Mouse (Mus musculus): ENCODE measurements at regions not wholly inside any gene's neighbourhood (a gene's known extent, or its start where the extent isn't known, plus 50 kb on each side); places are given as distances from the start of the nearest gene placed in this dataset.

GRCm38 (mm10) chr3:102310243-102310642 lies 105.8 kb upstream of the Vangl1 start:
- Histone ChIP-seq H3K4me2 (peak overlapping the region; percentile 29), H3K9me3 (no peaks in the 10 kb centered on the region), H3K36me3 (no peaks in the 10 kb centered on the region), H3K4me1 (peaks cover 6% of the 10 kb centered on the region; the same call in 1 of the 2 replicates), H3K27me3 (replicated peaks) (no peaks in the 10 kb centered on the region), H3K9ac (no peak overlapping the region), H3K27ac (no peak overlapping the region), H3K4me3 (replicated peaks) (no peak overlapping the region)
- ATAC-seq (ENCODE audit: insufficient read depth, low FRiP score, low read depth): peak; percentile 87
- WGBS: 50% methylated on average over 9 of the region's 9 CpGs

GRCm38 (mm10) chr3:102309756-102310155 lies 105.3 kb upstream of the Vangl1 start:
- Histone ChIP-seq H3K9me3 (no peaks in the 10 kb centered on the region), H3K4me2 (peak overlapping the region; percentile 29; the same call in 1 of the 2 replicates), H3K36me3 (no peaks in the 10 kb centered on the region), H3K27me3 (replicated peaks) (no peaks in the 10 kb centered on the region), H3K4me1 (peaks cover 6% of the 10 kb centered on the region; the same call in 1 of the 2 replicates), H3K27ac (no peak overlapping the region), H3K9ac (no peak overlapping the region), H3K4me3 (replicated peaks) (no peak overlapping the region)
- WGBS: 23% methylated on average over 9 of the region's 9 CpGs
- peak; percentile 70; the same call in 1 of the 2 replicates for ATAC-seq (ENCODE audit: insufficient read depth, low FRiP score, low read depth)

- no peak for ATAC-seq (ENCODE audit: insufficient read depth, low FRiP score, low read depth)
- no peak overlapping the region for H3K9ac ChIP-seq
- 65% methylated on average over 1 of the region's 1 CpGs for WGBS
Observed at GRCm38 (mm10) chr3:102307656-102308055, 103.2 kb upstream of the Vangl1 start.

GRCm38 (mm10) chr3:102292385-102292784 lies 87.9 kb upstream of the Vangl1 start:
- no peaks in the 10 kb centered on the region for H3K9me3 ChIP-seq
- H3K27ac ChIP-seq: no peak overlapping the region
- 77% methylated on average over 3 of the region's 3 CpGs for WGBS
- ATAC-seq (ENCODE audit: insufficient read depth, low FRiP score, low read depth): no peak
- H3K9ac ChIP-seq: no peak overlapping the region
- H3K4me2 ChIP-seq: no peak overlapping the region
- no peaks in the 10 kb centered on the region for H3K4me1 ChIP-seq
- no peak overlapping the region for H3K4me3 ChIP-seq (replicated peaks)
- H3K36me3 ChIP-seq: no peaks in the 10 kb centered on the region
- H3K27me3 ChIP-seq (replicated peaks): no peaks in the 10 kb centered on the region

More at GRCm38 (mm10) chr3:102307656-102308055, 103.2 kb upstream of the Vangl1 start:
- Histone ChIP-seq H3K9me3 (no peaks in the 10 kb centered on the region), H3K4me2 (no peak overlapping the region), H3K4me1 (peaks cover 6% of the 10 kb centered on the region; the same call in 1 of the 2 replicates), H3K4me3 (replicated peaks) (no peak overlapping the region), H3K36me3 (no peaks in the 10 kb centered on the region), H3K27ac (no peak overlapping the region), H3K27me3 (replicated peaks) (no peaks in the 10 kb centered on the region)

- Histone ChIP-seq H3K4me1 (no peaks in the 10 kb centered on the region), H3K9ac (no peak overlapping the region), H3K4me3 (replicated peaks) (no peak overlapping the region), H3K9me3 (no peaks in the 10 kb centered on the region), H3K36me3 (no peaks in the 10 kb centered on the region), H3K27ac (no peak overlapping the region), H3K27me3 (replicated peaks) (no peaks in the 10 kb centered on the region), H3K4me2 (no peak overlapping the region)
- 69% methylated on average over 4 of the region's 4 CpGs for WGBS
- no peak for ATAC-seq (ENCODE audit: insufficient read depth, low FRiP score, low read depth)
Observed at GRCm38 (mm10) chr3:102281983-102282382, 77.5 kb upstream of the Vangl1 start.

GRCm38 (mm10) chr3:102276758-102277157 lies 72.3 kb upstream of the Vangl1 start:
- no peak overlapping the region for H3K4me2 ChIP-seq
- WGBS: 84% methylated on average over 2 of the region's 2 CpGs
- H3K27me3 ChIP-seq (replicated peaks): no peaks in the 10 kb centered on the region
- no peak for ATAC-seq (ENCODE audit: insufficient read depth, low FRiP score, low read depth)
- H3K27ac ChIP-seq: no peak overlapping the region
- 0 out of 2 replicates have a peak, but pooled peaks cover 6% of the 10 kb centered on the region for H3K4me1 ChIP-seq
- no peaks in the 10 kb centered on the region for H3K36me3 ChIP-seq
- no peak overlapping the region for H3K4me3 ChIP-seq (replicated peaks)
- no peak overlapping the region for H3K9ac ChIP-seq
- no peaks in the 10 kb centered on the region for H3K9me3 ChIP-seq

GRCm38 (mm10) chr3:102276283-102276682 lies 71.8 kb upstream of the Vangl1 start:
- ATAC-seq (ENCODE audit: insufficient read depth, low FRiP score, low read depth): peak; percentile 22; the same call in 1 of the 2 replicates
- Histone ChIP-seq H3K4me2 (no peak overlapping the region), H3K9ac (no peak overlapping the region), H3K4me3 (replicated peaks) (no peak overlapping the region), H3K27ac (peak overlapping the region; percentile 27; the same call in 1 of the 2 replicates), H3K36me3 (no peaks in the 10 kb centered on the region), H3K27me3 (replicated peaks) (no peaks in the 10 kb centered on the region), H3K4me1 (0 out of 2 replicates have a peak, but pooled peaks cover 6% of the 10 kb centered on the region), H3K9me3 (no peaks in the 10 kb centered on the region)
- WGBS: 37% methylated on average over 2 of the region's 2 CpGs

- Histone ChIP-seq H3K4me2 (no peak overlapping the region), H3K4me3 (replicated peaks) (no peak overlapping the region), H3K27ac (peak overlapping the region; percentile 27), H3K27me3 (replicated peaks) (no peaks in the 10 kb centered on the region), H3K9ac (no peak overlapping the region), H3K36me3 (no peaks in the 10 kb centered on the region), H3K9me3 (no peaks in the 10 kb centered on the region), H3K4me1 (0 out of 2 replicates have a peak, but pooled peaks cover 6% of the 10 kb centered on the region)
- 48% methylated on average over 7 of the region's 7 CpGs for WGBS
- peak; percentile 50; the same call in 1 of the 2 replicates for ATAC-seq (ENCODE audit: insufficient read depth, low FRiP score, low read depth)
Observed at GRCm38 (mm10) chr3:102275256-102276022, 70.9 kb upstream of the Vangl1 start.

- no peak for ATAC-seq (ENCODE audit: insufficient read depth, low FRiP score, low read depth)
- Histone ChIP-seq H3K4me1 (0 out of 2 replicates have a peak, but pooled peaks cover 2% of the 10 kb centered on the region), H3K9ac (no peak overlapping the region), H3K27me3 (replicated peaks) (no peaks in the 10 kb centered on the region), H3K4me2 (no peak overlapping the region), H3K4me3 (replicated peaks) (no peak overlapping the region), H3K36me3 (no peaks in the 10 kb centered on the region), H3K9me3 (no peaks in the 10 kb centered on the region), H3K27ac (no peak overlapping the region)
- WGBS: 88% methylated on average over 6 of the region's 6 CpGs
Observed at GRCm38 (mm10) chr3:102270779-102271178, 66.3 kb upstream of the Vangl1 start.

GRCm38 (mm10) chr3:102270257-102270656 lies 65.8 kb upstream of the Vangl1 start:
- Histone ChIP-seq H3K4me3 (replicated peaks) (no peak overlapping the region), H3K4me1 (no peaks in the 10 kb centered on the region), H3K36me3 (no peaks in the 10 kb centered on the region), H3K9ac (no peak overlapping the region), H3K27me3 (replicated peaks) (no peaks in the 10 kb centered on the region), H3K4me2 (no peak overlapping the region), H3K9me3 (no peaks in the 10 kb centered on the region), H3K27ac (no peak overlapping the region)
- ATAC-seq (ENCODE audit: insufficient read depth, low FRiP score, low read depth): no peak
- 55% methylated on average over 6 of the region's 6 CpGs for WGBS

GRCm38 (mm10) chr3:102266136-102266535 lies 61.6 kb upstream of the Vangl1 start:
- no peak overlapping the region for H3K27ac ChIP-seq
- no peaks in the 10 kb centered on the region for H3K36me3 ChIP-seq
- no peaks in the 10 kb centered on the region for H3K4me1 ChIP-seq
- no peaks in the 10 kb centered on the region for H3K27me3 ChIP-seq (replicated peaks)
- no peak overlapping the region for H3K4me2 ChIP-seq
- WGBS: 81% methylated on average over 9 of the region's 9 CpGs
- no peaks in the 10 kb centered on the region for H3K9me3 ChIP-seq
- no peak for ATAC-seq (ENCODE audit: insufficient read depth, low FRiP score, low read depth)
- no peak overlapping the region for H3K9ac ChIP-seq
- H3K4me3 ChIP-seq (replicated peaks): no peak overlapping the region

GRCm38 (mm10) chr3:102265146-102265545 lies 60.7 kb upstream of the Vangl1 start:
- H3K9ac ChIP-seq: no peak overlapping the region
- no peaks in the 10 kb centered on the region for H3K36me3 ChIP-seq
- no peak for ATAC-seq (ENCODE audit: insufficient read depth, low FRiP score, low read depth)
- no peak overlapping the region for H3K4me2 ChIP-seq
- H3K27me3 ChIP-seq (replicated peaks): no peaks in the 10 kb centered on the region
- H3K9me3 ChIP-seq: no peaks in the 10 kb centered on the region
- no peak overlapping the region for H3K4me3 ChIP-seq (replicated peaks)
- no peak overlapping the region for H3K27ac ChIP-seq
- no peaks in the 10 kb centered on the region for H3K4me1 ChIP-seq
- WGBS: 66% methylated on average over 7 of the region's 7 CpGs

All from stomach, embryonic 15.5 days (tissue).